Comparison of ENCODE assay signal across 11 mouse cellular contexts in genomic region chr9:106351178-106351577, GRCm38 (mm10). TPM values are rescaled to one million over a fixed set of nuclear protein-coding genes. Genes with fewer than 3 reads are reported as not detected.
DNase-seq lines count a peak whose midpoint lies in the region; ATAC-seq lines count a peak whose summit lies in the region.
"Had no signal": no experiment of that assay in that cellular context is flagged by ENCODE, and none has a peak within 500 bp of the region (broad histone marks: within the 10 kb centered on the region; RNA-seq: fewer than 3 reads in every experiment).

No protein-coding gene starts in this region.

- H3K36me3 ChIP-seq in hindbrain, embryonic 10.5 days, result peaks cover 4% of the 10 kb centered on the region
- H3K36me3 ChIP-seq in hindbrain, embryonic 13.5 days, result no peaks in the 10 kb centered on the region
- peaks cover 8% of the 10 kb centered on the region for H3K36me3 ChIP-seq in midbrain, embryonic 10.5 days
- no peaks in the 10 kb centered on the region for H3K36me3 ChIP-seq in midbrain, embryonic 11.5 days (ENCODE audit: control insufficient read depth, insufficient read depth, low read length)
- H3K36me3 ChIP-seq in macrophage (ENCODE audit: inconsistent target), result no peaks in the 10 kb centered on the region
- H3K36me3 ChIP-seq: liver, embryonic 15.5 days had no signal

- no peaks in the 10 kb centered on the region for H3K27me3 ChIP-seq in hindbrain, embryonic 10.5 days (ENCODE audit: insufficient read depth, poor library complexity, severe bottlenecking)
- no peaks in the 10 kb centered on the region for H3K27me3 ChIP-seq in hindbrain, embryonic 13.5 days
- H3K27me3 ChIP-seq in midbrain, embryonic 10.5 days (ENCODE audit: low read depth, poor library complexity, severe bottlenecking), result no peaks in the 10 kb centered on the region
- no peaks in the 10 kb centered on the region for H3K27me3 ChIP-seq in midbrain, embryonic 11.5 days (ENCODE audit: control insufficient read depth, insufficient read depth, low read length)
- H3K27me3 ChIP-seq: liver, embryonic 15.5 days had no signal

- no peak overlapping the region for H3K4me2 ChIP-seq in hindbrain, embryonic 13.5 days
- H3K4me2 ChIP-seq in midbrain, embryonic 11.5 days, result no peak overlapping the region
- H3K4me2 ChIP-seq: liver, embryonic 15.5 days had no signal

- no peak for DNase-seq in hindbrain, embryonic 10.5 days (ENCODE audit: low spot score)
- no peak for DNase-seq in midbrain, embryonic 10.5 days (ENCODE audit: low spot score)
- DNase-seq in midbrain, embryonic 11.5 days (ENCODE audit: low spot score, missing footprints), result no peak
- no peak for DNase-seq in yolk sac, embryonic 10.5 days (ENCODE audit: low spot score)
- DNase-seq in embryo, embryonic 10.5 days (ENCODE audit: low spot score), result no peak
- DNase-seq: embryo, embryonic 11 days had no signal

- no peak overlapping the region for H3K9ac ChIP-seq in hindbrain, embryonic 13.5 days
- H3K9ac ChIP-seq in midbrain, embryonic 11.5 days (ENCODE audit: low read length), result no peak overlapping the region
- H3K9ac ChIP-seq: liver, embryonic 15.5 days had no signal

- no peak overlapping the region for H3K4me3 ChIP-seq in hindbrain, embryonic 10.5 days
- no peak overlapping the region for H3K4me3 ChIP-seq in hindbrain, embryonic 13.5 days
- no peak overlapping the region for H3K4me3 ChIP-seq in midbrain, embryonic 10.5 days
- H3K4me3 ChIP-seq in midbrain, embryonic 11.5 days (ENCODE audit: low read depth, low read length), result no peak overlapping the region
- no peak overlapping the region for H3K4me3 ChIP-seq in macrophage (ENCODE audit: inconsistent target)
- H3K4me3 ChIP-seq: liver, embryonic 15.5 days; myocyte had no signal

- no peaks in the 10 kb centered on the region for H3K9me3 ChIP-seq in hindbrain, embryonic 10.5 days
- H3K9me3 ChIP-seq in hindbrain, embryonic 13.5 days, result no peaks in the 10 kb centered on the region
- H3K9me3 ChIP-seq in midbrain, embryonic 10.5 days (replicated peaks), result no peaks in the 10 kb centered on the region
- H3K9me3 ChIP-seq in midbrain, embryonic 11.5 days (ENCODE audit: control insufficient read depth, low read length), result no peaks in the 10 kb centered on the region
- H3K9me3 ChIP-seq: liver, embryonic 15.5 days had no signal

- no peaks in the 10 kb centered on the region for H3K79me2 ChIP-seq in macrophage (ENCODE audit: inconsistent target)

- WGBS in hindbrain, embryonic 10.5 days, result 70% methylated on average over 6 of the region's 6 CpGs
- 75% methylated on average over 6 of the region's 6 CpGs for WGBS in hindbrain, embryonic 13.5 days
- WGBS in midbrain, embryonic 10.5 days, result 78% methylated on average over 6 of the region's 6 CpGs
- 80% methylated on average over 6 of the region's 6 CpGs for WGBS in midbrain, embryonic 11.5 days
- 86% methylated on average over 6 of the region's 6 CpGs for WGBS in macrophage (ENCODE audit: missing documents)

- no peak for ATAC-seq in hindbrain, embryonic 13.5 days (ENCODE audit: low FRiP score)
- ATAC-seq in midbrain, embryonic 11.5 days (ENCODE audit: low FRiP score), result no peak
- ATAC-seq in common myeloid progenitor, adult 5-6 weeks (replicated peaks; ENCODE audit: low read depth, poor library complexity, severe bottlenecking), result 0 out of 2 replicates have a peak, but pooled peaks have one; percentile 34

- H3K4me1 ChIP-seq in hindbrain, embryonic 10.5 days (replicated peaks), result peaks cover 66% of the 10 kb centered on the region
- peaks cover 17% of the 10 kb centered on the region for H3K4me1 ChIP-seq in hindbrain, embryonic 13.5 days (replicated peaks)
- peaks cover 54% of the 10 kb centered on the region for H3K4me1 ChIP-seq in midbrain, embryonic 10.5 days
- no peaks in the 10 kb centered on the region for H3K4me1 ChIP-seq in midbrain, embryonic 11.5 days (ENCODE audit: control insufficient read depth, insufficient read depth, low read length)

- peak overlapping the region; percentile 36 for H3K27ac ChIP-seq in hindbrain, embryonic 10.5 days
- H3K27ac ChIP-seq in hindbrain, embryonic 13.5 days, result no peak overlapping the region
- peak overlapping the region; percentile 67 for H3K27ac ChIP-seq in midbrain, embryonic 10.5 days (replicated peaks)
- no peak overlapping the region for H3K27ac ChIP-seq in midbrain, embryonic 11.5 days (ENCODE audit: low read depth, low read length)
- H3K27ac ChIP-seq in macrophage, result 0 out of 2 replicates have a peak overlapping the region, but pooled peaks have one; percentile 96
- H3K27ac ChIP-seq: liver, embryonic 15.5 days had no signal

RNA-seq across cellular contexts. Expression of gene Dusp7, which starts 17.3 kb away (rescaled TPM):
- 16.1 and 16.6 TPM in 2 replicates for polyA plus RNA-seq in hindbrain, embryonic 10.5 days (2016; fragmentation: Nextera tagmentation; extraction: Ambion mirVana)
- 9.9 and 10.3 TPM in 2 replicates for polyA plus RNA-seq in hindbrain, embryonic 13.5 days (2015; fragmentation: Nextera tagmentation; extraction: Ambion mirVana)
- 11.4 and 14.1 TPM in 2 replicates for polyA plus RNA-seq in midbrain, embryonic 10.5 days (2016; fragmentation: Nextera tagmentation; extraction: Ambion mirVana)
- 16.1 and 17.0 TPM in 2 replicates for polyA plus RNA-seq in midbrain, embryonic 11.5 days (2014; fragmentation: Nextera tagmentation; extraction: Ambion mirVana)
- total RNA-seq in common myeloid progenitor, adult 5-6 weeks (2017), result 10.1 and 23.6 TPM in 2 replicates
- 10 to 100 TPM in 19 of 26 experiments, 1 to 10 TPM in 7; 4.1 to 46.7 (median 12.6) TPM for total RNA-seq in macrophage (2018; cell fraction: chromatin; rRNA removed)
- 10 to 100 TPM; 32.4 to 87.1 (median 54.1) TPM for total RNA-seq in macrophage (2018; cell fraction: cytosol; rRNA removed)
- 10 to 100 TPM; 16.5 to 77.6 (median 30.5) TPM for total RNA-seq in macrophage (2018; cell fraction: nucleus; rRNA removed)
- 58.0 to 112 TPM (median 63.3 TPM) in 3 replicates for polyA plus RNA-seq in macrophage (2018)

Comparison
In these comparisons a context has a peak if more than half of its experiments do, and no peak if none do; other contexts are left out.
1. H3K27ac ChIP-seq: peak in hindbrain, embryonic 10.5 days (single experiment), midbrain, embryonic 10.5 days (single experiment) and macrophage (single experiment); none in hindbrain, embryonic 13.5 days (single experiment) and midbrain, embryonic 11.5 days (single experiment).